Mouse (Mus musculus) gastrocnemius, adult 2 months (tissue): Measurements from ENCODE around the gene Tgm3. TPM values are rescaled to one million over a fixed set of nuclear protein-coding genes. Genes with fewer than 3 reads are reported as not detected.

Experiments
- DNase-seq: peaks from one replicate; pipeline ENCODE4 v3.0.0; 2022
- H3K27ac ChIP-seq: fragments of 200-600 bp; 2 replicates; pipeline ENCODE4 v1.8.1; 2022; ENCODE audit warnings: mild to moderate bottlenecking
- H3K4me3 ChIP-seq: fragments of 200-600 bp; 2 replicates; pipeline ENCODE4 v1.8.1; 2022; ENCODE audit warnings: mild to moderate bottlenecking, moderate library complexity
- CTCF ChIP-seq: fragments of 200-600 bp; IDR thresholded peaks from 2 replicates; pipeline ENCODE4 v1.8.1; 2022; ENCODE audit warnings: antibody characterized with exemption, mild to moderate bottlenecking, moderate library complexity
- intact Hi-C: fragments of 180-260 bp; cut with DNase I; formaldehyde crosslinking; loops from one replicate; pipeline ENCODE4 v1.15.1; 2025
- long read RNA-seq, 2 experiments: library from polyadenylated mRNA; stranded (forward); transcript quantifications; one replicate each; pipeline ENCODE4 v2.0.0; 2021
- total RNA-seq, 2 experiments: library from RNA; stranded (reverse); gene quantifications; 2 replicates each; pipeline ENCODE4 v1.2.3; 2021

Tgm3 gene
- total RNA-seq, result not detected
- long read RNA-seq, experiment 1, result 0 reads
- long read RNA-seq, experiment 2, result 0 reads

DNA sequence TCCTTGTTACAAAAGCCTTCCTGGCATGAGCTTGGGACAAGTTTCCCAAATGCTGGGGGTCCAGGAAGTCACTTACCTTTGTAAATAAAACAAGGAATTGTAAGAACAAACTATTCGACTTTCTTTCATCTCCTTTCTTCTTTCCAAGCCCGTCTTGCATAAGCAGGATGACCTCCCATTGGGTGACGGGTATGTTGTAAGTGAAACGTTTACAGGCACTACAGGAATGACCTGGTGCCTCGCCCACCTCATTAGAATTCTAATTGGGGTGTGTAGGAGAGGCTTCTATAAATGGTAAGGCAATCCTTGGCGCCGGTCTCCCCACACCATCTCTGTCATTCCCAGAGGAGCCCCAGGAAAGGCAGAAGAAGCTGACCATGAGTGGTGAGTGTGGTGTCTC is at the start of gene Tgm3:
Gene Tgm3 (plus strand): TSS at position 324 of the 400 bp plus-strand sequence.
- Histone ChIP-seq H3K4me3 (no peak within 1 kb of the TSS), H3K27ac (no peak within 1 kb of the TSS)
- DNase-seq, result no peak
- intact Hi-C loops, result no loop called here
- TF ChIP-seq CTCF, result no peak

DNA sequence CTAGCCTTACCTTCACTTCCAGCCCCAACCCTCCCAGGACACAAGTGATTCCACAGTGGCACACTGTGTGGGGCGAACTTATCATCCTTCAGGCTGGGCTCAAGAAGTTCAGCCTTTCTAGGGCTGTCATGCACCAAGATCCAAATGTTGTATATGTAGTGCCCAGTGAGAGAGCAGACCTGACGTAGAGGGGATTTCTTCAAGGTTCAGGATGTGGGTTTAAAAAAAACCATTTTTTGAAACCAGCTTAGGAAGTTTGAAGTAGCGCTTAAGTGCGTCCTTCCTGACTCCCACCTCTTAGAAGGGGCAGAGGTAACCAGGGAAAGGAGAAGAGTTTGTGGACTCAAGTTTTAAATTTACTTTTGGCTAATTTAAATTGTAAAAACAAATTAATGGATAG is 31.5 kb upstream of the Tgm3 start:
- no peak for DNase-seq
- H3K27ac ChIP-seq, result no peak overlapping the region
- no peak for TF ChIP-seq CTCF
- intact Hi-C loops, result no loop called here
- H3K4me3 ChIP-seq, result no peak overlapping the region

DNA sequence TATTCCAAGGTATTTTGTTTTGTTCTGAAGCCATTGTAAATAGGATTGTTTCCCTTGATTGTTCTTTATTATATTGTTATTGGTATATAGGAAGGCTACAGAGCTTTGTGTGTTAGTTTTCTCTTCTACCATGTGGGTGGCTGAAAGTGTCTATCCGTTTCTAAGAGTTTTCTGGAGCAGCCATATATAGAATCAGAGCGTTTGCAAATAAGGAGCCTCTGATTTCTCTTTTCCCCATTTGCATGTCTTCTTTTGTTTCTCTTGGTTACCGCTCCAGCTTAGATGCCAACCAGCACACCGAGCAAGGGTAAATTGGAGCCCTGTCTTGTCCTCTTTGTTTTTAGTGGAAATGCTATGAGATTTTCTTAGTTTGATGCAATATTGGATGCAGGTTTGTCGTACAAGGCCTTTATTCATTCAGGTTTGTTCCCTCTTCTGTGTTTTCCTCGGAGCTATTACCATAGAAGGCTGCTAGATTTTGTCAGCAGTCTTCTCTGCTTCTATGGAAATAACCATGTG is 24.6 kb upstream of the Tgm3 start:
- TF ChIP-seq CTCF, result no peak
- Histone ChIP-seq H3K27ac (no peak overlapping the region), H3K4me3 (no peak overlapping the region)
- no peak for DNase-seq
- intact Hi-C loops, result no loop called here

DNA sequence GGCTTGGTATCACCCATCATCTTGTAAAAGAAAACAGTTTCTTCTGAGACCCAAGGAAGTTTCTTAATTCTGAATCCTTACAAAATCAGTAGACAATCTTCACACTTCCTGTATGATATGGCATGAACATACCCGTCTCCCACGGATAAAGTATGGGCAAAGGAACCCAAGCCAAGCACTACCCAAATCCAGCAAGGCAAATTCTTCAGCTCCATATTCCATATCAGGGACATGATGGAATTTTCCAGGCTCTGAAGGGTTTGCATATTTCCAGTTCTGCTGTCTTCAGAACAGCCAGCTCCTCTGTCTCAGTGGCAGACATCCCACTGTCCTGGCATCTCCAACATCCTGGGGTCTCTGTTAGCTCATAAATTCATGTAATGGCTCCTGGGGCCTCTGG is 22.5 kb upstream of the Tgm3 start:
- intact Hi-C loops, result no loop called here
- Histone ChIP-seq H3K27ac (no peak overlapping the region), H3K4me3 (no peak overlapping the region)
- no peak for TF ChIP-seq CTCF
- DNase-seq, result no peak

DNA sequence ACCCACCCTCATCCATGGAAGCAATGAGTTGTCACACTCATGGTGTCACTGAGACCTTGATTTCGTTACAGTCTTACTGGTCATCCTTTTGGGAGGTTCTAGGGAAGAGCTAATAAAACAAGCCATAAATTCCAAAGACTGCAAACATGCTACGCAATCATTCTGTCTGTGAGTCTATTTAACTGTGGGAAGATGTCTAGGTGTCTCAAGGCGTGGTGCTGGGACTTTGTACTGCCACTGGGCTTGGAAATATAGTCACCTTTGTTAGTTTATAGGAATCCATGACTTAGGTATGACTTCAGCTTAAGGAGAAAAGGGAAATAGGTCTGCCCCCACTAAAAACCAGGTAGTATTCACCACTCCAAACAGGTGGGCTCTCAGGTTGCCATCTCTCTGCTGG is 17.7 kb upstream of the Tgm3 start:
- intact Hi-C loops, result no loop called here
- no peak for DNase-seq
- no peak overlapping the region for H3K4me3 ChIP-seq
- no peak overlapping the region for H3K27ac ChIP-seq
- TF ChIP-seq CTCF, result no peak

DNA sequence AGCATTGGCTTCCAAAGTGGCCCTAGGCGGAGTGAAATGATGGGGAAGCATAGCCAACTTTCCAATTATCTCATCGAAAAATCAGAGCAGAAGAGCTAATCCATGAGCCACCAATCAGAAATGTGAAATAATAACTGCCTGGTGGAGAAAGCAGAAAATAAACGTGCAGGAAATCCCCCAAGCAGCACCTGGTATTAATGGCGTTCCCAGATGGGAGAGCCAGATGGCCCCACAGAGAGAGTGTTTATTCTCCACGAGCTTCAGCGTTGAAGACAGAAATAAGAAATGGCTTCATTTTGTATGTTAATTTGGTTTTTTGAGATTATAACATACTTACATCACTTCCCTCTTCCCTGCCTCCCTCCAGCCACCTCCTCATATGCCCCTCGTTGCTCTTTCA is 13.7 kb upstream of the Tgm3 start:
- intact Hi-C loops, result no loop called here
- no peak overlapping the region for H3K27ac ChIP-seq

DNA sequence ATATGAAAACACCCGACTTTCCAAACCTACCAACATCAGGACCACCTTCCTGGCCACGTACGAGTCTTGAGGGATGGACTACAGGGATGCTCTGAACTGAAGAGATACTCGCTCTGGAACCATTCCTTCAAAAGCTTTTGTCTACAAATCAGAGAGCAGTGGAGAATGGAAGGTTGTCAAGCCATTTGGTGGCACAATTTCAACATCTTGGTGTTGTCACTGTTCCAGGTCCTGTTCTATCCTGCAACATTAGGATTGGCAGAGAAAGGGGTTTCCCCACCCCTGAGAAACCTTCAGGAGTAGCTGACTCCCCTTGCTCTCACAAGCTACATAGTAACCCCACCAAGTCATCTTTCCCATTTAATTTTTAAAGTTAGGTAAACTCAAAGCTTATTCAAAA is 12.9 kb upstream of the Tgm3 start:
- DNase-seq, result no peak
- no peak overlapping the region for H3K27ac ChIP-seq
- H3K4me3 ChIP-seq, result no peak overlapping the region
- no peak for TF ChIP-seq CTCF
- intact Hi-C loops, result no loop called here

More for the DNA sequence above, 13.7 kb upstream of the Tgm3 start:
- no peak overlapping the region for H3K4me3 ChIP-seq
- DNase-seq, result no peak
- TF ChIP-seq CTCF, result no peak

DNA sequence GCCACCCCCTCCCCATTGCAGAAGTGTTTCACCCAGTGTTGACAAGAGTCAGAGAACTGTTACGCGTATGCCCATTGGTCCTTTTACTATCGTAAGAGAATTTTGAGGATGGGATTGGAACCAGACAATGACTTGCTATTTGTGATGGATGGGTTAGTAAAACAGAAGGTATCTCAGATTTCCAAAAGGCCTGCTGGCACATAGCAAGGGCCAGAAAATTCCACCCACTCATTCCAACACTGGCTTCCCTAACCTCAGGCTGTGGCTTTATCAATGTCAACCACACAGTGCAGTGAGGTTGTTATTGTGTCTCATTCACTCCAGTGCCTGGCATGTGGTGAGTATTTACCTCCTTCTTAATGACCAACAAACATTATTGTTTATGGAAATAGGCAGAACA is 11.5 kb upstream of the Tgm3 start:
- TF ChIP-seq CTCF, result no peak
- intact Hi-C loops, result no loop called here
- Histone ChIP-seq H3K27ac (no peak overlapping the region), H3K4me3 (no peak overlapping the region)
- DNase-seq, result no peak

DNA sequence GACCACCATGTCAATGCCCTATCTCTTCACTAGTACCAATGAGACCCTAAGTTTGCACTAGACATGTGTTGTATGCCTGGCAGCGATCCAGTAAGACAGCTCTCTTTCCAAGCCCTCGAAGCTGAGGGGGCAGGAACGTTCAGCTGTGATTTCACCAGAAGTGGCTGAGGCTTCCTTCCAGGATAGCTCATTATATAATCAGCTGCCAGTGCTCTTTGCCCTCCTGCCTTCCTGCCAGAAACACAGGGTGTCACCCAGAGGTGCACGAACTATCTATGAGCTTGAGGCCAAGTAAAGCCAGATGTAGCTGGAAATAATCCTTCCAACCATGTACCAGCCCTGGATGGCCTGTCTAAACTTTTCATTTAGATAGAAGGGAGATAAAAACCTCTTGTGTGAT is 8.1 kb upstream of the Tgm3 start:
- no peak for DNase-seq
- H3K27ac ChIP-seq, result no peak overlapping the region
- TF ChIP-seq CTCF, result no peak
- intact Hi-C loops, result no loop called here
- no peak overlapping the region for H3K4me3 ChIP-seq

DNA sequence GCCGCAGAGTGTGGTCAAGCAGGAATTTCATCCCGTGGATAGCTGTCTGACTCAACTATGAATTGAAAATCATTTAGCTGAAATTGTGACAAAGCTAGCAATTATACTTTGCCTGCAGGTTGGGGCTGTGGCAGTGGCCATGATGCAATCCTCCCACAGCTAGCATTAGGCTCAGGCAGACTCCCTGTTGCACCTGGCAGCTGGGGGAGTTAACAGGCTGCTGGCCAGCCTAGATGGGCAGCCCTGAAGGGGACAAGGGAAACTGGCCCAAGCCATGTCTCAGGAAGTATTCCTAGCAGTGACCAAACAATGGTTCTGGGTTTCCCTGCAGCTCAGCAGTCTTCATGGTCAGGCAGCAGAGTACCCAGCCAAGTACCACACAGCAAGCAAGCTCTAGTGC is 2.8 kb upstream of the Tgm3 start:
- no peak for DNase-seq
- H3K4me3 ChIP-seq, result no peak overlapping the region
- intact Hi-C loops, result no loop called here
- TF ChIP-seq CTCF, result no peak
- H3K27ac ChIP-seq, result no peak overlapping the region

DNA sequence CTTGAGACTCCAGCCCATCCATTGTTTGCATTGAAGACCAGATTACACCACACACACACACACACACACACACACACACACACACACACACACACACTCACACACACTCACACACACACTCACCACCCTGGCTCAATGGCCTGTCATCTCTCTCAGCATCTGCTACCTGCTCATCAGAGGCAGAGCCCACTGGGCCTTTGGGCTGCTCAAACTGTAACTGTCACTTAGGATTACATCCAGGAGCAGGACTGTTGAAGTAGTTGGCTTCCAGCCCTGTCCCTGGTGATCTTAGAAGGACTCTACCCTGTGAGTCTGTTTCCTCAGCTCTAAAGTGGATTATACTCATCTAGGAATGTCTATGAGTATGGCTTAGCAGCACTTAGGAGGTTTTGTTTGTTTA is 1.5 kb downstream of the Tgm3 start:
- DNase-seq, result no peak
- no peak overlapping the region for H3K4me3 ChIP-seq
- intact Hi-C loops, result no loop called here
- no peak for TF ChIP-seq CTCF
- H3K27ac ChIP-seq, result no peak overlapping the region

DNA sequence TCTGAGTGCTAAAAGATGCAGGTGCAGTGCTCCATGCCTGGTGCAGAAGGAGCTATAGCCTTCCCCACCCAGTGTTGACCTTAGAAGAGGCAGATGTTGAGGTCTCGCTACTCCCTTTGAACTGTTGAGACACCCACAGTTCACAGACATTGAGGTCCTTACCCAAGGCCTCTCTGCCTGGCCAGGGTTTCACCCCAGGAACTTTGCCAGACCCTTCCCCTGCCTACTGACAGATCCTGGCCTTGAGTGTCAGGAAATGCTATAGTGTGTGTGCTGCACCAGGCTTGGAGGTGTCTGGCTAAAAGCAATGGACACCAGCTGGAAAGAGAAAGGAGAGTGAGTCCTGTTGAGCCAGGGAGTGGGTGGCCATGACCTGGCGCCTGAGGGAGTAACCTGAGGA is 3.0 kb downstream of the Tgm3 start:
- Histone ChIP-seq H3K4me3 (no peak overlapping the region), H3K27ac (no peak overlapping the region)
- no peak for DNase-seq
- TF ChIP-seq CTCF, result no peak
- intact Hi-C loops, result no loop called here

DNA sequence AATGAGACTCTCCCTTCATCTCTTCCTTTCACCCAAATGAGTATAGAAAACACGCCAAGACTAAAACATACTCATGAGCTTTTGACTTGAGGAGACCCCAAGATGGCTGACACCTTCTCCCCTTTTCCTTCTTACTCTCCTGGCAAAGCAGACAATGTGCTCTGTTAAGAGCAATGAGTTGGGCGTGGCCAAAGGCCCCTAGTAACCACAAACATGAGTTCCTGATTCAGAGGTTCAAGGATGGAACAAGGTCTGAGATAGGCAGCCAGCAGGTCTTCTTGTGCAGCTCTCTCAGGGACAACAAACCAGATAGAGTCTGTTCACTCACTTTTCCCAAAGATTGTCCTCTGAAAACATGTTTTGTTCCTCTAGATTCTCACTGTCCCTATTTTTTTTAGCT is 5.9 kb downstream of the Tgm3 start:
- no peak for DNase-seq
- Histone ChIP-seq H3K27ac (no peak overlapping the region), H3K4me3 (no peak overlapping the region)
- TF ChIP-seq CTCF, result no peak
- intact Hi-C loops, result no loop called here

DNA sequence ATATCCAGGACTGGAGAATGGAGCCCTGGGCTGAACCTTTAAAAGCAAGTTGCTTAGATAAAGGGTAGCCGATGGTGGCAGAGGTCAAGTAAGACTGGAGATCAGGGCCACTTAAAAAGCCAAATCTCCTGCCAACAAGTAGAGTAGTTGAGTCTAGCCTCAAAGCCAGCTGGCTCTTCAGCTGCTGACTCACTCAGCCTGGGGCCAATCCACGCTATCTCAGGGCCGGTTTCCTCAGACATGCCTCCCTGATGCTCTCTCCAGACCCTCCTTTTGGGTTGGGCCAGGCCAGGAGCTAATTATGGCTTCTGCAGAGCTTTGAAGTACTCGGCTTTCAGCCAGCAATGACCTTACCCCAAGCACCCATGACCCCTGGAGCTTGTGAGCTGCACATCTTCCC is 15.7 kb downstream of the Tgm3 start:
- H3K4me3 ChIP-seq, result no peak overlapping the region
- DNase-seq, result peak; percentile 31
- no peak for TF ChIP-seq CTCF
- H3K27ac ChIP-seq, result no peak overlapping the region
- intact Hi-C loops, result no loop called here

DNA sequence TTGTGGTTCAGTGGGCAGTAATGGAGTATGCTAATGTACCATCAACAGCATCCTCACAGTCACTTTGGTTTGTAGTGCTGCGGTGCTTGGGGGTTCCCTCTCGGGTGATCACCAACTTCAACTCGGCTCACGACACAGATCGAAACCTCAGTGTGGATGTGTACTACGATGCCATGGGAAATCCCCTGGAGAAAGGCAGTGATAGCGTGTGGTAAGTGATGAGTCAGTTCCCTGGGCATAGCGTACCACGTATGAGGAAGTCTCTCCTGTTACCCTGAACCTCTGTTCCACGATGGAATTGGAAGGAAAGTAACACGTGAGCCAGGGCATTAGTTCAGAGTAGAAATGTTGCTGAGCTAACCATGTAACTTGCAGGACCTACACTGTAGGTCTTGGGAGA is 17.7 kb downstream of the Tgm3 start:
- intact Hi-C loops, result no loop called here
- no peak for TF ChIP-seq CTCF
- no peak overlapping the region for H3K27ac ChIP-seq

More for the DNA sequence above, 17.7 kb downstream of the Tgm3 start:
- no peak for DNase-seq
- H3K4me3 ChIP-seq, result no peak overlapping the region
